Mouse (Mus musculus): ENCODE results near the gene Marf1. TPM values are rescaled to one million over a fixed set of nuclear protein-coding genes. Genes with fewer than 3 reads are reported as not detected.

Marf1 gene
- 22.8 TPM for polyA plus RNA-seq (2014; fragmentation: Illumina TruSeq; extraction: RNeasy Lipid Tissue Mini Kit (QIAGEN cat#74804); ENCODE audit: low read depth, low replicate concordance)

DNA sequence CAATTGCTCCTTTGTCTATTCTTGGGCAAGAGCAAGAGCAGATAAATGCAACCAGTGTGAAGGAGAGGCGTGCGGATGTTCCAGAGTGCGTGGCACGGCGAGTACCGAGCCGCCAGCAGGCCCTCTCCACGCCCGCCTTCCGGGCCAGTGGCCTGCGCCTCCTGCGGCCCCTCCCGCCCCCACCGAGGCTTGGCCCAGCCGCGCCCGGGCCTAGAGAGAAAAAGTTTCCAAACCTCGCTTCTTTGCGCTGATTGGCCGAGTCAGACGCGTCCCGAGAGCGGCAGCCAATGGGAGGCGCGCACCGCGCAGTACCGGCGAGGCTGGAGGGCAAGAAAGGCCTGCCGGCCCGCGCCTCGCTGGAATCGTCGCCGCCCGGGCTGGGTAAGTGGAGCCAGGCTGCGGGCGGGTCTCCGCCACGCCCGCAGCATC, at the start of gene Marf1, which contains the start of gene Nde1:
Gene Marf1, minus strand, starts transcription at position 364 of the 429 bp plus-strand sequence.
Gene Nde1, plus strand, starts transcription at position 288 of the 429 bp plus-strand sequence.

Other genes with a start within 250 kb of the Marf1 start
- gene 2900011O08Rik, start 176.7 kb downstream of the Marf1 start, polyA plus RNA-seq (2014; fragmentation: Illumina TruSeq; extraction: RNeasy Lipid Tissue Mini Kit (QIAGEN cat#74804); ENCODE audit: low read depth, low replicate concordance), result not detected
- gene Ifitm7, start 176.5 kb downstream of the Marf1 start, polyA plus RNA-seq (2014; fragmentation: Illumina TruSeq; extraction: RNeasy Lipid Tissue Mini Kit (QIAGEN cat#74804); ENCODE audit: low read depth, low replicate concordance), result not detected
- 37.1 TPM for gene Nde1, start 76 bp downstream of the Marf1 start, polyA plus RNA-seq (2014; fragmentation: Illumina TruSeq; extraction: RNeasy Lipid Tissue Mini Kit (QIAGEN cat#74804); ENCODE audit: low read depth, low replicate concordance)
- 33.8 TPM for gene Myh11, start 128.0 kb upstream of the Marf1 start, polyA plus RNA-seq (2014; fragmentation: Illumina TruSeq; extraction: RNeasy Lipid Tissue Mini Kit (QIAGEN cat#74804); ENCODE audit: low read depth, low replicate concordance)
- 82.7 TPM for gene Fopnl, start 154.1 kb upstream of the Marf1 start, polyA plus RNA-seq (2014; fragmentation: Illumina TruSeq; extraction: RNeasy Lipid Tissue Mini Kit (QIAGEN cat#74804); ENCODE audit: low read depth, low replicate concordance)
- gene Abcc1, start 198.2 kb upstream of the Marf1 start, polyA plus RNA-seq (2014; fragmentation: Illumina TruSeq; extraction: RNeasy Lipid Tissue Mini Kit (QIAGEN cat#74804); ENCODE audit: low read depth, low replicate concordance), result 16.8 TPM